Mouse (Mus musculus): ENCODE measurements around the gene Prkn. TPM values are rescaled to one million over a fixed set of nuclear protein-coding genes. Genes with fewer than 3 reads are reported as not detected.

Gene Prkn
- total and polyA plus RNA-seq, 3 experiments = 0.86 to 5.7 (median 2.3) TPM

DNA sequence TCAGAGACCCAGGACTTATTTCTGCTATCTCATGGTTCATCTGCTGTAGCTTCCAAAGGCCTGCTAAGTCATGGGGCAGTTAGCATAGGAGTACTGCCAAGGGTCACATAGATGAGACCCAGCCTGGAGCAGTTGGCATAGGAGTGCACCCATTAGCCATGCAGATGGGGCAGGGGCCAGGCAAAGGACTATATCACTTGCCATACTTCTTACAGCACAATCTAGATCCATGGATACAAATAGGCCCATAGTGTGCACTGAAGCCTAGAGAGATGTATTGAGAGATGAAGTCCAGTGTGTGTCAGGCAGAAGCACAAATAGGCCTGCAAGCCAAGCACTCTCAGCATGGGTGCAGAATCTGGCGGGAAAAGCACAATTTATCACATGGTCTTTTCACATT is 802.1 kb downstream of the Prkn start:
- Histone ChIP-seq H3K4me1 (ENCODE audit: insufficient read depth, low read depth, low read length) (no peaks in the 10 kb centered on the region), H3K27me3 (ENCODE audit: insufficient read depth, low read length) (peaks cover 2% of the 10 kb centered on the region; the same call in 1 of the 2 replicates), H3K9me3 (replicated peaks) (no peaks in the 10 kb centered on the region), H3K36me3 (replicated peaks) (no peaks in the 10 kb centered on the region), H3K4me3 (ENCODE audit: low read depth, low read length) (no peak overlapping the region)
- DNase-seq (ENCODE audit: low spot score) (no peak), ATAC-seq (ENCODE audit: extremely low read depth, insufficient number of reproducible peaks, low FRiP score, poor library complexity, severe bottlenecking) (no peak)
- TF ChIP-seq POLR2AphosphoS5 (IDR thresholded peaks at IDR 0.05; ENCODE audit: insufficient replicate concordance, low read depth, low read length) = no peak
- no peak for TF ChIP-seq CTCF (IDR thresholded peaks at IDR 0.05; ENCODE audit: low read depth, low read length)
- no peak for TF ChIP-seq TAL1 (conservative IDR thresholded peaks at IDR 0.05; ENCODE audit: low read depth, low read length)
- TF ChIP-seq GATA2 (IDR thresholded peaks at IDR 0.05; ENCODE audit: borderline replicate concordance, low read depth, low read length) = no peak
- no peak for TF ChIP-seq GATA1 (IDR thresholded peaks at IDR 0.05; ENCODE audit: borderline replicate concordance, low read length)

DNA sequence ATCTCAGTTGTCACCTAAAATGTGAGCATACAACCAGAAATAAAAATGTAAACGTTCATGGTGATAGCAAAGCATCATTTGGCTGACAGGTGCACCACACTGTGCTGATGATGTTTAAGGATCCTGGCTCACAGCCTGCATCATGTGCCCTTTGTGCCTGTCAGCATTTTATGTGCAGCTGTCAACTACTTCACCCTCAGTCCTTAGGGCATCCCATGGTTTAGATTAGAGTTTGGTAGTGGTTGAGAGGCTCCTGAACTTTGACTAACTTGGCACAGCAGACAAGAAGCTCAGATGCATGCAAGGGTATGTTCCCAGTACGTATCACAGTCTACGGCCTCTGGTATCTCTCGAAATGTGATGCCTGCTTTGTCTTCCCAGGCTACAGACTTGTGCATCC is 803.8 kb downstream of the Prkn start:
- DNase-seq (ENCODE audit: low spot score) = no peak
- Histone ChIP-seq H3K9me3 (replicated peaks) (no peaks in the 10 kb centered on the region), H3K36me3 (replicated peaks) (no peaks in the 10 kb centered on the region), H3K27me3 (ENCODE audit: insufficient read depth, low read length) (peaks cover 2% of the 10 kb centered on the region; the same call in 1 of the 2 replicates), H3K4me3 (ENCODE audit: low read depth, low read length) (no peak overlapping the region), H3K4me1 (ENCODE audit: insufficient read depth, low read depth, low read length) (no peaks in the 10 kb centered on the region)
- TF ChIP-seq GATA2 (IDR thresholded peaks at IDR 0.05; ENCODE audit: borderline replicate concordance, low read depth, low read length) (no peak), GATA1 (IDR thresholded peaks at IDR 0.05; ENCODE audit: borderline replicate concordance, low read length) (no peak), TAL1 (conservative IDR thresholded peaks at IDR 0.05; ENCODE audit: low read depth, low read length) (no peak), CTCF (IDR thresholded peaks at IDR 0.05; ENCODE audit: low read depth, low read length) (no peak), POLR2AphosphoS5 (IDR thresholded peaks at IDR 0.05; ENCODE audit: insufficient replicate concordance, low read depth, low read length) (no peak)
- ATAC-seq (ENCODE audit: extremely low read depth, insufficient number of reproducible peaks, low FRiP score, poor library complexity, severe bottlenecking) = no peak

DNA sequence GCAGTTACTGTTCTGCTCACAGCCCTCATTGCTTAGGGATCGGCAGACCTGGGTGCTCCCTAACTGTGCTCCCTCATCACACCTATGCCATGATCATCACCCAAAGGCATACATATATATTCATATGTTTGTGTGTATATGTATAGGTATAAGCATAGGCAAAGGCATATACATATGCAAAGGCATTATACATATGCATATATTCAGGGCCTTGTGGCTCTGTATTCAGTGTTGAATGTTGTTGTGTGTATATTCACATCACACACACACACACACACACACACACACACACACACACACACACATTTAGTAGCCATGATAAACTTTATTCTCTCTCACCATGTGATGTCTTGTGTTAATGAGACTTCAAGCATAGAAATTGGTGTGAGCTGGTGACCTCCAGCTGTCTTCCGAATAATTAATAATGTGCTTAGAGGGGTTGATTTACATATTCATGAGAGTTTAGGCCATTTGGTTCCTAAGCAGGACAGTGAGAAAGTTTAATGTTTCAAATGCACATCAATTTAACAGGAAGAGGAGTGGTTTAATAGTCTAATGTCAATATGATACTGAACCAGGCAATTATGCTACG is 804.8 kb downstream of the Prkn start:
- Histone ChIP-seq H3K4me3 (ENCODE audit: low read depth, low read length) (no peak overlapping the region), H3K27me3 (ENCODE audit: insufficient read depth, low read length) (peaks cover 2% of the 10 kb centered on the region; the same call in 1 of the 2 replicates), H3K36me3 (replicated peaks) (no peaks in the 10 kb centered on the region), H3K4me1 (ENCODE audit: insufficient read depth, low read depth, low read length) (no peaks in the 10 kb centered on the region), H3K9me3 (replicated peaks) (no peaks in the 10 kb centered on the region)
- no peak for DNase-seq (ENCODE audit: low spot score)
- TF ChIP-seq TAL1 (conservative IDR thresholded peaks at IDR 0.05; ENCODE audit: low read depth, low read length) (no peak), CTCF (IDR thresholded peaks at IDR 0.05; ENCODE audit: low read depth, low read length) (no peak), GATA1 (IDR thresholded peaks at IDR 0.05; ENCODE audit: borderline replicate concordance, low read length) (no peak), POLR2AphosphoS5 (IDR thresholded peaks at IDR 0.05; ENCODE audit: insufficient replicate concordance, low read depth, low read length) (no peak), GATA2 (IDR thresholded peaks at IDR 0.05; ENCODE audit: borderline replicate concordance, low read depth, low read length) (no peak)
- ATAC-seq (ENCODE audit: extremely low read depth, insufficient number of reproducible peaks, low FRiP score, poor library complexity, severe bottlenecking) = no peak

DNA sequence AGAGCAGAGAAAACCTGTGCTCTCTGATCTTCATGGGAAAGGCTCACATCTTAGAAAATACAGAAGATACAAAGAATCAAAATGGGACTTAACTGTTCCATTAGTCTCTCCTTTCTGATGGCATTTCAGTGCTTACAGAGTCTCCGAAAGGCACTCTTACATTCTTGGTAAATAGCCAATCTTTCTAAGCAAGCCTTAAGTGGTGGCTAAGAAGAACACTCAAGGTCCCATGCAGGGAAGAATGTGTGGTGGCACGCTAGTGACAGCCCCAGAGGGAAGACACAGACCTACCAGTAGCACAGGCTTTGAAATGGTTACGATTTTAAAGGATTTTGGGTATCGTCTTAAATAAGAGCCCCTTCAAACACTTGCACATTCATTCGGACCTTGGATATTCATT is 816.2 kb downstream of the Prkn start:
- H3K9me3 ChIP-seq (replicated peaks) = no peaks in the 10 kb centered on the region
- H3K36me3 ChIP-seq (replicated peaks) = no peaks in the 10 kb centered on the region
- H3K4me3 ChIP-seq (ENCODE audit: low read depth, low read length) = no peak overlapping the region
- no peaks in the 10 kb centered on the region for H3K4me1 ChIP-seq (ENCODE audit: insufficient read depth, low read depth, low read length)
- TF ChIP-seq GATA1 (IDR thresholded peaks at IDR 0.05; ENCODE audit: borderline replicate concordance, low read length) (no peak), CTCF (IDR thresholded peaks at IDR 0.05; ENCODE audit: low read depth, low read length) (no peak), GATA2 (IDR thresholded peaks at IDR 0.05; ENCODE audit: borderline replicate concordance, low read depth, low read length) (no peak), TAL1 (conservative IDR thresholded peaks at IDR 0.05; ENCODE audit: low read depth, low read length) (no peak), POLR2AphosphoS5 (IDR thresholded peaks at IDR 0.05; ENCODE audit: insufficient replicate concordance, low read depth, low read length) (no peak)
- 0 out of 2 replicates have a peak, but pooled peaks cover 8% of the 10 kb centered on the region for H3K27me3 ChIP-seq (ENCODE audit: insufficient read depth, low read length)
- DNase-seq (ENCODE audit: low spot score) = no peak
- no peak for ATAC-seq (ENCODE audit: extremely low read depth, insufficient number of reproducible peaks, low FRiP score, poor library complexity, severe bottlenecking)

DNA sequence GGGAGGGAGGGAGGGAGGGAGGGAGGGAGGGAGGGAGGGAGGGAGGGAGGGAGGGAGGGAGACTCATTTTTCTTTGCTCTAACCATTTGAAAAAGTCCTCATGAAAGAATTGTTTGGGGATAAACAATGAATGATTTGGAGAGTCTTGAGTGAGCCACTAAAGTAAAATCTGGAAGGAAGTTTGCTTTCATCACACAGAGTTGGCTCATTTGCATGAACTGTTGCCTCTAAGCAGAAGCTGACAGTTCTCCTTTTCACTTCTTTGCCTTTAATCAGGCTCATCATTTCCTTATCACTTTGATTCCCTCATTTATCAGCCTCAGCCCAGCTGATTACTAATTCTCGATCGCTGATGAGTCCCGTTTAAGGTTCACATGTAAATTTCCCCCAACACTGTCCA is 816.7 kb downstream of the Prkn start:
- Histone ChIP-seq H3K27me3 (ENCODE audit: insufficient read depth, low read length) (0 out of 2 replicates have a peak, but pooled peaks cover 8% of the 10 kb centered on the region), H3K4me1 (ENCODE audit: insufficient read depth, low read depth, low read length) (no peaks in the 10 kb centered on the region), H3K36me3 (replicated peaks) (no peaks in the 10 kb centered on the region), H3K4me3 (ENCODE audit: low read depth, low read length) (no peak overlapping the region), H3K9me3 (replicated peaks) (no peaks in the 10 kb centered on the region)
- TF ChIP-seq POLR2AphosphoS5 (IDR thresholded peaks at IDR 0.05; ENCODE audit: insufficient replicate concordance, low read depth, low read length) (no peak), CTCF (IDR thresholded peaks at IDR 0.05; ENCODE audit: low read depth, low read length) (no peak), GATA1 (IDR thresholded peaks at IDR 0.05; ENCODE audit: borderline replicate concordance, low read length) (no peak), TAL1 (conservative IDR thresholded peaks at IDR 0.05; ENCODE audit: low read depth, low read length) (no peak), GATA2 (IDR thresholded peaks at IDR 0.05; ENCODE audit: borderline replicate concordance, low read depth, low read length) (no peak)
- ATAC-seq (ENCODE audit: extremely low read depth, insufficient number of reproducible peaks, low FRiP score, poor library complexity, severe bottlenecking) (no peak), DNase-seq (ENCODE audit: low spot score) (no peak)

DNA sequence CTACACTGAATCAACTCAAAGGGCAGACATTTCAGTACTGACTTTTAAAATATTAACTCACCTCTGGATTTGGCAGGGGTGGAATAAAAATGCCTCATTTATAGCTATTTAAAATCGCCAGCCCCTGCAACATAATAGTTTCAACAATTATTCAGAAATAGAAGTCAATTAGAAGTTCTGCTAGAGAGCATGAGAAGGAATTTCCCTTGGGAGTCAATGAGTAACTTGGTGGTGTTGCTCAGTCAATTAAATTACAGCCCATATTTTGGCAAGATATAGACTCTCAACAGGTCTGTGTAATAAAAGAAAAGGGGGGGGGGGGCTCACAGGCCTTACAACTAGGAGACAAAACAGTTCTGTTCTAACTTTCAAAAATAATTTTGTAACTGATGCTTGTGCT is 821.7 kb downstream of the Prkn start:
- no peak overlapping the region for H3K4me3 ChIP-seq (ENCODE audit: low read depth, low read length)
- DNase-seq (ENCODE audit: low spot score) = no peak
- ATAC-seq (ENCODE audit: extremely low read depth, insufficient number of reproducible peaks, low FRiP score, poor library complexity, severe bottlenecking) = no peak

More for the DNA sequence above, 821.7 kb downstream of the Prkn start:
- Histone ChIP-seq H3K4me1 (ENCODE audit: insufficient read depth, low read depth, low read length) (no peaks in the 10 kb centered on the region), H3K27me3 (ENCODE audit: insufficient read depth, low read length) (no peaks in the 10 kb centered on the region), H3K9me3 (replicated peaks) (no peaks in the 10 kb centered on the region), H3K36me3 (replicated peaks) (no peaks in the 10 kb centered on the region)
- TF ChIP-seq GATA2 (IDR thresholded peaks at IDR 0.05; ENCODE audit: borderline replicate concordance, low read depth, low read length) = no peak

Measured in G1E (cell line).